Mouse (Mus musculus) heart, postnatal 0 days (tissue): ENCODE measurements around the gene Ube2g2.

Source experiments
- CTCF ChIP-seq: IDR thresholded peaks from 2 replicates; pipeline ENCODE4 v1.5.1; 2016; ENCODE audit warnings: antibody characterized with exemption, control low read depth, low read depth
- EP300 ChIP-seq: IDR thresholded peaks from 2 replicates; pipeline ENCODE4 v1.6.1; 2016; ENCODE audit warnings: antibody characterized with exemption, low read depth

- TF ChIP-seq CTCF (no peak), EP300 (no peak)
Measured at GRCm38 (mm10) chr10:77638956-77639355, 16.9 kb downstream of the Ube2g2 start.
